In the genomic region with DNA sequence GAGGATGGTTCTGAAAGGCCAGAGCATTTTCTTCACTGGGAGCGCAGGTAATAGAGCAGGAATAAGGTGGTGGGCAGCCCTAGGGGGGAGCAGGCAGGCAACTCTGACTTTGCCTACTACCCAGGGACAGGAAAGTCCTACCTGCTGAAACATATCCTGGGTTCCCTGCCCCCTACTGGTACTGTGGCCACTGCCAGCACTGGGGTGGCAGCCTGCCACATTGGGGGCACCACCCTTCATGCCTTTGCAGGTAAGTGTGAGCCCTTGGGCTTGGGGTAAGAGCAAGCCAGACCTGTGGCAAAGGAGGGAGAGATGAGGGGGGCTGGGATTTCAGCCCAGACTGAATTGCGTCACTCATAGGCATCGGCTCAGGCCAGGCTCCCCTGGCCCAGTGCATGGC, we compare ENCODE assay signal across 10 mouse cellular contexts. TPM values are rescaled to one million over a fixed set of nuclear protein-coding genes. Genes with fewer than 3 reads are reported as not detected.
A peak's percentile ranks its signal among the peaks of the same experiment; 100 is the strongest.
DNase-seq lines count a peak whose midpoint lies in the region; ATAC-seq and TF ChIP-seq lines count a peak whose summit lies in the region.
"Had no signal": no experiment of that assay in that cellular context is flagged by ENCODE, and none has a peak within 500 bp of the region (broad histone marks: within the 10 kb centered on the region; RNA-seq: fewer than 3 reads in every experiment).

No protein-coding gene starts in this region.

- ATAC-seq in heart, embryonic 12.5 days (ENCODE audit: insufficient number of reproducible peaks, low FRiP score): no peak
- ATAC-seq in forebrain, embryonic 16.5 days: no peak
- no peak for ATAC-seq in liver, embryonic 13.5 days (ENCODE audit: low read depth)
- no peak for ATAC-seq in cerebellum, adult (ENCODE audit: insufficient number of reproducible peaks, low FRiP score, low TSS enrichment)

- peak overlapping the region; percentile 74 for H3K9ac ChIP-seq in heart, embryonic 12.5 days
- H3K9ac ChIP-seq in ES-Bruce4 (ENCODE audit: low read depth, poor library complexity, severe bottlenecking): peak overlapping the region; percentile 69; the same call in 1 of the 2 replicates
- H3K9ac ChIP-seq in forebrain, embryonic 16.5 days (replicated peaks; ENCODE audit: low read depth, low read length): no peak overlapping the region; the same call in 1 of the 2 replicates
- H3K9ac ChIP-seq in liver, embryonic 13.5 days: peak overlapping the region; percentile 92

- H3K27ac ChIP-seq in heart, embryonic 12.5 days (ENCODE audit: poor library complexity, severe bottlenecking): no peak overlapping the region
- H3K27ac ChIP-seq in ES-Bruce4 (ENCODE audit: insufficient read depth, low read length): no peak overlapping the region
- no peak overlapping the region for H3K27ac ChIP-seq in forebrain, embryonic 16.5 days (ENCODE audit: low read length)
- H3K27ac ChIP-seq in liver, embryonic 13.5 days: no peak overlapping the region; the same call in 1 of the 2 replicates
- no peak overlapping the region for H3K27ac ChIP-seq in cerebellum, adult 2 months (ENCODE audit: insufficient read depth, low read length)
- H3K27ac ChIP-seq: layer of hippocampus, adult 2 months had no signal

- peaks cover 42% of the 10 kb centered on the region for H3K36me3 ChIP-seq in heart, embryonic 12.5 days
- peaks cover 17% of the 10 kb centered on the region for H3K36me3 ChIP-seq in ES-Bruce4 (ENCODE audit: control insufficient read depth, insufficient read depth, low read length, poor library complexity, severe bottlenecking)
- H3K36me3 ChIP-seq in forebrain, embryonic 16.5 days (ENCODE audit: control insufficient read depth, insufficient read depth): no peaks in the 10 kb centered on the region
- peaks cover 54% of the 10 kb centered on the region for H3K36me3 ChIP-seq in liver, embryonic 13.5 days

- no peak for TF ChIP-seq POLR2A in ES-Bruce4 (IDR thresholded peaks at IDR 0.05; ENCODE audit: insufficient read depth, low read length)
- TF ChIP-seq POLR2A in cerebellum, adult 2 months (IDR thresholded peaks at IDR 0.05; ENCODE audit: borderline replicate concordance, insufficient read depth, low read length): no peak

- H3K27me3 ChIP-seq in heart, embryonic 12.5 days (replicated peaks): no peaks in the 10 kb centered on the region
- H3K27me3 ChIP-seq in ES-Bruce4 (ENCODE audit: control insufficient read depth, insufficient read depth, low read length, poor library complexity, severe bottlenecking): no peaks in the 10 kb centered on the region
- no peaks in the 10 kb centered on the region for H3K27me3 ChIP-seq in forebrain, embryonic 16.5 days (replicated peaks; ENCODE audit: control insufficient read depth, insufficient read depth, low read length)
- no peaks in the 10 kb centered on the region for H3K27me3 ChIP-seq in liver, embryonic 13.5 days
- H3K27me3 ChIP-seq in cerebellum, adult 2 months (ENCODE audit: control insufficient read depth, insufficient read depth, low read length): no peaks in the 10 kb centered on the region

- peak overlapping the region; percentile 98 for H3K4me2 ChIP-seq in heart, embryonic 12.5 days
- peak overlapping the region; percentile 95 for H3K4me2 ChIP-seq in forebrain, embryonic 16.5 days (ENCODE audit: low read length)
- peak overlapping the region; percentile 98 for H3K4me2 ChIP-seq in liver, embryonic 13.5 days

- DNase-seq in heart, postnatal 4 days: no peak
- DNase-seq in liver, embryonic 13.5 days: no peak
- DNase-seq in cerebellum, adult 2 months: no peak
- DNase-seq in layer of hippocampus, adult 9-10 months (ENCODE audit: low spot score): no peak
- DNase-seq: adrenal gland, adult 2 months had no signal

- TF ChIP-seq EP300 in ES-Bruce4 (IDR thresholded peaks at IDR 0.05; ENCODE audit: insufficient read depth, low read depth, low read length): no peak

- no peak for TF ChIP-seq CTCF in ES-Bruce4 (IDR thresholded peaks at IDR 0.05; ENCODE audit: low read depth, low read length)
- no peak for TF ChIP-seq CTCF in cerebellum, adult 2 months (IDR thresholded peaks at IDR 0.05; ENCODE audit: borderline replicate concordance, insufficient read depth, low read depth, low read length)

- peaks cover 12% of the 10 kb centered on the region for H3K4me1 ChIP-seq in heart, embryonic 12.5 days (replicated peaks)
- no peaks in the 10 kb centered on the region for H3K4me1 ChIP-seq in ES-Bruce4 (ENCODE audit: control insufficient read depth, insufficient read depth, low read length)
- peaks cover 30% of the 10 kb centered on the region for H3K4me1 ChIP-seq in forebrain, embryonic 16.5 days (replicated peaks; ENCODE audit: control insufficient read depth, insufficient read depth, low read length)
- H3K4me1 ChIP-seq in liver, embryonic 13.5 days (replicated peaks): peaks cover 37% of the 10 kb centered on the region
- H3K4me1 ChIP-seq in cerebellum, adult 2 months (ENCODE audit: control insufficient read depth, insufficient read depth, low read length): peaks cover 6% of the 10 kb centered on the region; the same call in 1 of the 2 replicates

- 93% methylated on average over 3 of the region's 3 CpGs for WGBS in heart, embryonic 12.5 days
- WGBS in forebrain, embryonic 16.5 days: 80% methylated on average over 3 of the region's 3 CpGs
- 80% methylated on average over 3 of the region's 3 CpGs for WGBS in liver, embryonic 13.5 days (ENCODE audit: insufficient replicate concordance)
- 48% methylated on average over 3 of the region's 3 CpGs for WGBS in cerebellum, adult 2 months

- no peaks in the 10 kb centered on the region for H3K9me3 ChIP-seq in heart, embryonic 12.5 days (replicated peaks)
- H3K9me3 ChIP-seq in ES-Bruce4 (replicated peaks; ENCODE audit: control insufficient read depth, insufficient read depth, low read length, poor library complexity, severe bottlenecking): no peaks in the 10 kb centered on the region
- H3K9me3 ChIP-seq in forebrain, embryonic 16.5 days (ENCODE audit: control insufficient read depth, low read length): no peaks in the 10 kb centered on the region
- no peaks in the 10 kb centered on the region for H3K9me3 ChIP-seq in liver, embryonic 13.5 days (replicated peaks)

- peak overlapping the region; percentile 77 for H3K4me3 ChIP-seq in heart, embryonic 12.5 days
- peak overlapping the region; percentile 73 for H3K4me3 ChIP-seq in ES-Bruce4 (ENCODE audit: low read depth, low read length)
- H3K4me3 ChIP-seq in forebrain, embryonic 16.5 days (replicated peaks; ENCODE audit: low read length): peak overlapping the region; percentile 58
- H3K4me3 ChIP-seq in liver, embryonic 13.5 days (replicated peaks): peak overlapping the region; percentile 91
- no peak overlapping the region for H3K4me3 ChIP-seq in cerebellum, adult 2 months (replicated peaks; ENCODE audit: insufficient read depth, low read depth, low read length)
- H3K4me3 ChIP-seq: layer of hippocampus, adult 2 months had no signal

RNA-seq across cellular contexts. Expression of a gene that starts 2.1 kb away (rescaled TPM):
- polyA plus RNA-seq in heart, embryonic 12.5 days (2016; fragmentation: Nextera tagmentation; extraction: Ambion mirVana): 12.4 and 14.4 TPM in 2 replicates
- 1 to 10 TPM; 6.2 to 7.6 TPM for total RNA-seq in heart, postnatal 4 days (2021)
- 27.7 and 32.3 TPM in 2 replicates for polyA plus RNA-seq in ES-Bruce4 (2011; ENCODE audit: insufficient read depth, insufficient read length, low read depth, missing spikeins)
- polyA plus RNA-seq in forebrain, embryonic 16.5 days (2015; fragmentation: Nextera tagmentation; extraction: Ambion mirVana): 8.9 and 10.2 TPM in 2 replicates
- polyA plus RNA-seq in liver, embryonic 13.5 days (2015; fragmentation: Nextera tagmentation; extraction: Ambion mirVana): 11.0 and 13.8 TPM in 2 replicates
- 0.11 and 0.14 TPM in 2 replicates for polyA plus RNA-seq in cerebellum, adult 2 months (2012; rRNA removed)

RNA-seq across cellular contexts. Expression of a gene that starts 9.3 kb away (rescaled TPM):
- 14.0 and 14.9 TPM in 2 replicates for polyA plus RNA-seq in heart, embryonic 12.5 days (2016; fragmentation: Nextera tagmentation; extraction: Ambion mirVana)
- total RNA-seq in heart, postnatal 4 days (2021): 10 to 100 TPM; 17.9 to 19.4 TPM
- 6.1 and 6.2 TPM in 2 replicates for polyA plus RNA-seq in ES-Bruce4 (2011; ENCODE audit: insufficient read depth, insufficient read length, low read depth, missing spikeins)
- polyA plus RNA-seq in forebrain, embryonic 16.5 days (2015; fragmentation: Nextera tagmentation; extraction: Ambion mirVana): 4.7 and 5.7 TPM in 2 replicates
- polyA plus RNA-seq in liver, embryonic 13.5 days (2015; fragmentation: Nextera tagmentation; extraction: Ambion mirVana): 24.2 and 31.6 TPM in 2 replicates
- 27.3 and 28.5 TPM in 2 replicates for polyA plus RNA-seq in cerebellum, adult 2 months (2012; rRNA removed)

RNA-seq across cellular contexts. Expression of a gene that starts 40.4 kb away (rescaled TPM):
- 132 and 135 TPM in 2 replicates for polyA plus RNA-seq in heart, embryonic 12.5 days (2016; fragmentation: Nextera tagmentation; extraction: Ambion mirVana)
- 10 to 100 TPM; 89.4 to 97.0 TPM for total RNA-seq in heart, postnatal 4 days (2021)
- polyA plus RNA-seq in ES-Bruce4 (2011; ENCODE audit: insufficient read depth, insufficient read length, low read depth, missing spikeins): 162 and 174 TPM in 2 replicates
- 3.2 and 3.4 TPM in 2 replicates for polyA plus RNA-seq in forebrain, embryonic 16.5 days (2015; fragmentation: Nextera tagmentation; extraction: Ambion mirVana)
- polyA plus RNA-seq in liver, embryonic 13.5 days (2015; fragmentation: Nextera tagmentation; extraction: Ambion mirVana): 12.6 and 15.4 TPM in 2 replicates
- 8.8 and 10.7 TPM in 2 replicates for polyA plus RNA-seq in cerebellum, adult 2 months (2012; rRNA removed)
